Mouse (Mus musculus): ENCODE data around the gene Abhd12. TPM values are rescaled to one million over a fixed set of nuclear protein-coding genes. Genes with fewer than 3 reads are reported as not detected.

Abhd12 gene
- polyA plus RNA-seq, 1 experiment, result 49.2 TPM

DNA sequence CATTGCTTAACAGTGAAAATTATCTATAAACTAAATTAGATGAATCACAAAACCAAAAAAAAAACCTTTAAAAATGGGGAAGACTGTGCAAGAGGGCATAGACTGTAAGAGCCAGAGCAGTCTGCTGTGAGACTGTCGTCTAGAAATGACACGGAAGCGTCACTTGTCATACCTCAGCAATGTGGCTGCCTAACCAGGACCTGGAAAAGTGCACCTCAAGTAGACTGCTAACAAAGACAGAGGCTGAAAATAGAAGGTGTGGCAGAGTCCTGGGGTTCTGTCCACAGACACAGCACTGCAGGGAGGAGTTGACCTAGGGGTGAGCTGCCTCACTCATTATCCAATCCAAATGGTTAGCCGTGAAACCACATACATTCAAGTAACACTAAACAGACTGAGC lies 17.6 kb upstream of the Abhd12 start:
- Histone ChIP-seq H3K27ac (ENCODE audit: control insufficient read depth, insufficient read depth, low read depth, low read length) (no peak overlapping the region), H3K4me3 (ENCODE audit: control insufficient read depth, low read depth, low read length) (no peak overlapping the region), H3K36me3 (ENCODE audit: control insufficient read depth, insufficient read depth, low read length) (peaks cover 1% of the 10 kb centered on the region; the same call in 1 of the 2 replicates), H3K4me1 (ENCODE audit: control insufficient read depth, insufficient read depth, low read length) (no peaks in the 10 kb centered on the region), H3K27me3 (ENCODE audit: control insufficient read depth, insufficient read depth, low read length) (no peaks in the 10 kb centered on the region)
- no peak for TF ChIP-seq CTCF (IDR thresholded peaks at IDR 0.05; ENCODE audit: control insufficient read depth, insufficient read depth, insufficient replicate concordance, low read depth, low read length)
- no peak for TF ChIP-seq POLR2A (IDR thresholded peaks at IDR 0.05; ENCODE audit: control insufficient read depth, low read depth, low read length)

- Histone ChIP-seq H3K4me3 (ENCODE audit: control insufficient read depth, low read depth, low read length) (no peak overlapping the region), H3K27me3 (ENCODE audit: control insufficient read depth, insufficient read depth, low read length) (no peaks in the 10 kb centered on the region), H3K36me3 (ENCODE audit: control insufficient read depth, insufficient read depth, low read length) (peaks cover 1% of the 10 kb centered on the region; the same call in 1 of the 2 replicates), H3K27ac (ENCODE audit: control insufficient read depth, insufficient read depth, low read depth, low read length) (no peak overlapping the region), H3K4me1 (ENCODE audit: control insufficient read depth, insufficient read depth, low read length) (no peaks in the 10 kb centered on the region)
- TF ChIP-seq POLR2A (IDR thresholded peaks at IDR 0.05; ENCODE audit: control insufficient read depth, low read depth, low read length), result no peak
- TF ChIP-seq CTCF (IDR thresholded peaks at IDR 0.05; ENCODE audit: control insufficient read depth, insufficient read depth, insufficient replicate concordance, low read depth, low read length), result no peak
These were observed 17.2 kb upstream of the Abhd12 start for GRCm38 (mm10) chr2:150921697-150922096.

DNA sequence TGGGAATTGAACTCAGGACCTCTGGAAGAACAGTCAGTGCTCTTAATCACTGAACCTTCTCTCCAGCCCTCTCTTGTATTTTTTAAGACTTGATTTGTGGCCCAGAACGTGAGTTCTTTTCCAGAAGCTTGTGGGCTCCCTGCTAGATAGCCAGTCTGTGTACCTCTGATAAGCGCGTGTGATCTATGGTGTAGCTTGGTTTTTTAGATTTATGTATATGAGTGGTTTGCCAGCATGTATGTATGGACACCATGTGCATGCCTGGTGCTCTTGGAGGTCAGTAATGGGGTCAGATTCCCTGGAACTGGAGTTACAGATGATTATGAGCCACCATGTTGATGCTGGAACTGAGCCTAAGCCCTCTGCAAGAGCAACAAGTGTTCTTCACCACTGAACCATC lies 16.0 kb upstream of the Abhd12 start:
- no peaks in the 10 kb centered on the region for H3K4me1 ChIP-seq (ENCODE audit: control insufficient read depth, insufficient read depth, low read length)
- TF ChIP-seq CTCF (IDR thresholded peaks at IDR 0.05; ENCODE audit: control insufficient read depth, insufficient read depth, insufficient replicate concordance, low read depth, low read length) (no peak), POLR2A (IDR thresholded peaks at IDR 0.05; ENCODE audit: control insufficient read depth, low read depth, low read length) (no peak)
- no peaks in the 10 kb centered on the region for H3K27me3 ChIP-seq (ENCODE audit: control insufficient read depth, insufficient read depth, low read length)
- no peak overlapping the region for H3K27ac ChIP-seq (ENCODE audit: control insufficient read depth, insufficient read depth, low read depth, low read length)
- H3K4me3 ChIP-seq (ENCODE audit: control insufficient read depth, low read depth, low read length), result no peak overlapping the region
- peaks cover 1% of the 10 kb centered on the region; the same call in 1 of the 2 replicates for H3K36me3 ChIP-seq (ENCODE audit: control insufficient read depth, insufficient read depth, low read length)

GRCm38 (mm10) chr2:150918720-150919119 lies 14.2 kb upstream of the Abhd12 start:
- H3K4me3 ChIP-seq (ENCODE audit: control insufficient read depth, low read depth, low read length), result no peak overlapping the region
- H3K36me3 ChIP-seq (ENCODE audit: control insufficient read depth, insufficient read depth, low read length), result peaks cover 1% of the 10 kb centered on the region; the same call in 1 of the 2 replicates
- H3K4me1 ChIP-seq (ENCODE audit: control insufficient read depth, insufficient read depth, low read length), result no peaks in the 10 kb centered on the region
- H3K27me3 ChIP-seq (ENCODE audit: control insufficient read depth, insufficient read depth, low read length), result no peaks in the 10 kb centered on the region
- no peak overlapping the region for H3K27ac ChIP-seq (ENCODE audit: control insufficient read depth, insufficient read depth, low read depth, low read length)
- TF ChIP-seq POLR2A (IDR thresholded peaks at IDR 0.05; ENCODE audit: control insufficient read depth, low read depth, low read length), result no peak
- TF ChIP-seq CTCF (IDR thresholded peaks at IDR 0.05; ENCODE audit: control insufficient read depth, insufficient read depth, insufficient replicate concordance, low read depth, low read length), result no peak

- no peak overlapping the region for H3K27ac ChIP-seq (ENCODE audit: control insufficient read depth, insufficient read depth, low read depth, low read length)
- H3K36me3 ChIP-seq (ENCODE audit: control insufficient read depth, insufficient read depth, low read length), result no peaks in the 10 kb centered on the region
- H3K4me1 ChIP-seq (ENCODE audit: control insufficient read depth, insufficient read depth, low read length), result no peaks in the 10 kb centered on the region
- H3K4me3 ChIP-seq (ENCODE audit: control insufficient read depth, low read depth, low read length), result no peak overlapping the region
- no peaks in the 10 kb centered on the region for H3K27me3 ChIP-seq (ENCODE audit: control insufficient read depth, insufficient read depth, low read length)
- no peak for TF ChIP-seq CTCF (IDR thresholded peaks at IDR 0.05; ENCODE audit: control insufficient read depth, insufficient read depth, insufficient replicate concordance, low read depth, low read length)
- no peak for TF ChIP-seq POLR2A (IDR thresholded peaks at IDR 0.05; ENCODE audit: control insufficient read depth, low read depth, low read length)
These were observed 11.2 kb upstream of the Abhd12 start for GRCm38 (mm10) chr2:150915786-150916185.

DNA sequence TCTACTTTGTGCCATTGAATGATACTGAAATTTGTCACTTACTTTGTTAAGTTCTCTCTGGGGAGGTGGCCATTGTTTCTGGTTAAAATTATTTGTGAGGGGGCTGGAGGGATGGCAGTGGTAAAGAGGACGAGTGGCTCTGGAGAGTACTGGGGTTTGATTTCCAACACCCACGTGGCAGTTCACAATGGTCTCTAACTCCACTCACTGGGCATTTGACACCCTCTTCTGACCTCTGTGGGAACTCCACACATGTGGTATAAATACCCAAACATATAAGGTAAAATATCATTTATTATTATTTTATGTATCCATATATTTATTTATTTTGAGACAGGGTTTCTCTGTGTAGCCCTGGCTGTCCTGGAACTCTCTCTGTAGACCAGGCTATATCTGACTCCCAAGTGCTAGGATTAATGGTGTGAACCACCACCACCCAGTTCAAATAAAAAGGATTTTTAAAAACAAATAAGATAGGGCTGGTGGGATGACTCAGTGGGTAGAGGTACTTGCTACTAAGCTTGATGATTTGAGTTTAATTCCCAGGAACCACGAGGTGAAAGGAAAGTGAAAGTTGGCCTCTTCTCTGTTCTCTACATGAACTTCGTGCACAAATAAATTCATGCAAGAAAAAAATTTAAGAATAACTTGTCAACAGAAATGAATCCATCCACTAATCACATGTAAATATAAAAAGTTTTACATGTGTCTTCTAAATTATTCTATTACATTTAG lies 10.4 kb upstream of the Abhd12 start:
- peaks cover 2% of the 10 kb centered on the region; the same call in 1 of the 2 replicates for H3K4me1 ChIP-seq (ENCODE audit: control insufficient read depth, insufficient read depth, low read length)
- TF ChIP-seq CTCF (IDR thresholded peaks at IDR 0.05; ENCODE audit: control insufficient read depth, insufficient read depth, insufficient replicate concordance, low read depth, low read length), result no peak
- no peak for TF ChIP-seq POLR2A (IDR thresholded peaks at IDR 0.05; ENCODE audit: control insufficient read depth, low read depth, low read length)
- no peaks in the 10 kb centered on the region for H3K36me3 ChIP-seq (ENCODE audit: control insufficient read depth, insufficient read depth, low read length)

DNA sequence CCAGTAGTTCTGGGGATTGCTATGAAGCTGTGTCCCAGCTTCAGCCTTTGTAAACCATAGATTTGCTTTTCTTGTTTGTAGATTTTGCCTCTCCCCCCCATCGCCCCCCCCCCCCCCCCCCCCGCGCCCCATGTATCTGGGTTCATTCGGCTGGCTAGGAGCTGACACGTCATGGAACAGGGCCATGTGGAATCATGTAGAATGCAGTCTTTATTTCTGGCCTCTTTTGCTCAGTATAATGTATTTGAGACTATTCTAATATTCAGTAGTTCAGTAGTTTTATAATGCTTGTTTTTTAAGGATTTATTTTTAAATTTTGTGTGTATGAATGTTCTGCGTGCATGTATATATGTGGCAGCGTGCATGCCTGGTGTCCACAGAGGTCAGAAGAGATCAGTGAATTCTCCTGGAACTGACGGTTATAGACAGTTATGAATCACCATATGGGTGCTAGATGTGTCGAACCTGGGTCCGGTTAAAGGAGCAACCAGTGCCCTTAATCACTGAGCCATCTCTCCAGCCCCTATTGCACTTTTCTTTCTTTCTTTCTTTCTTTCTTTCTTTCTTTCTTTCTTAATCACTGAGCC lies 5.8 kb upstream of the Abhd12 start:
- Histone ChIP-seq H3K4me1 (ENCODE audit: control insufficient read depth, insufficient read depth, low read length) (peaks cover 2% of the 10 kb centered on the region; the same call in 1 of the 2 replicates), H3K4me3 (ENCODE audit: control insufficient read depth, low read depth, low read length) (peak overlapping the region; percentile 86; the same call in 1 of the 2 replicates), H3K27me3 (ENCODE audit: control insufficient read depth, insufficient read depth, low read length) (no peaks in the 10 kb centered on the region), H3K27ac (ENCODE audit: control insufficient read depth, insufficient read depth, low read depth, low read length) (peak overlapping the region; percentile 71), H3K36me3 (ENCODE audit: control insufficient read depth, insufficient read depth, low read length) (no peaks in the 10 kb centered on the region)
- no peak for TF ChIP-seq POLR2A (IDR thresholded peaks at IDR 0.05; ENCODE audit: control insufficient read depth, low read depth, low read length)
- no peak for TF ChIP-seq CTCF (IDR thresholded peaks at IDR 0.05; ENCODE audit: control insufficient read depth, insufficient read depth, insufficient replicate concordance, low read depth, low read length)

More for the DNA sequence above, 10.4 kb upstream of the Abhd12 start:
- Histone ChIP-seq H3K27me3 (ENCODE audit: control insufficient read depth, insufficient read depth, low read length) (no peaks in the 10 kb centered on the region), H3K27ac (ENCODE audit: control insufficient read depth, insufficient read depth, low read depth, low read length) (no peak overlapping the region), H3K4me3 (ENCODE audit: control insufficient read depth, low read depth, low read length) (no peak overlapping the region)
